21 mouse cellular contexts compared by ENCODE assay signal in the genomic region with DNA sequence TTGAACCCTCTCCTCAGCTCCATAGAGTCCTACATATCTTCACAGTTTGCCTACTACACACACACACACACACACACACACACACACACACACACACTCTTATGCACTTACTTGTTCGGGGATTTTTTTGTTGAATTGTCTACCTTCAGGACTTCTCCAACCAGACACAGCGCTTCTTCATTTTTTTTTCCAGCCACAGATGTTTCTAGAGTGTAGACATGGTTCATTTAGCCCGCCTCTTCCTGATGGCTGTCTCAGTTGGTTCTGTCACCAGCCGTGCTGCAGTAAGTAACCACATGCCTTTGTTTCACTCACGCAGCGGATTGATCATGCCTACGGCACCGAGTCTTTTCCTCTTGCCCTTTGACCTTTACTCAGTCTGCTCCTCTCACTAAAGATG.
DNase-seq lines count a peak whose midpoint lies in the region; ATAC-seq lines count a peak whose summit lies in the region.
"Had no signal": no experiment of that assay in that cellular context is flagged by ENCODE, and none has a peak within 500 bp of the region (broad histone marks: within the 10 kb centered on the region; RNA-seq: fewer than 3 reads in every experiment).

No protein-coding gene starts in this region.

- DNase-seq in CD4-positive, CD25-positive, alpha-beta regulatory T cell, adult 2 months (ENCODE audit: low read depth, low spot score) = peak; percentile 28
- DNase-seq in thymus, postnatal 36 days = peak; percentile 6 to 12
- no peak for DNase-seq in embryo, embryonic 10.5 days (ENCODE audit: low spot score)
- DNase-seq in frontal cortex, postnatal 36 days (ENCODE audit: low spot score in 2 of 2) = no peak
- no peak for DNase-seq in retina, postnatal 1 day
- DNase-seq: adrenal gland, postnatal 14 days; cerebellum, adult 18-20 months; cerebellum, postnatal 14 days; gastrocnemius, postnatal 36 days; heart, postnatal 14 days; kidney, adult 18-20 months; kidney, postnatal 4 days; layer of hippocampus, postnatal 36 days; liver; lung, adult 2 months; lung, postnatal 10 days; midbrain, embryonic 14.5 days had no signal

- peak; percentile 14 for ATAC-seq in activated CD4-positive, CD25-positive, alpha-beta regulatory T cell, adult 4 months
- ATAC-seq in megakaryocyte progenitor cell, adult 5-6 weeks (replicated peaks; ENCODE audit: poor library complexity) = 0 out of 2 replicates have a peak, but pooled peaks have one; percentile 9
- ATAC-seq: forebrain, embryonic 14.5 days; Patski had no signal

Comparison
In these comparisons a context has a peak if more than half of its experiments do, and no peak if none do; other contexts are left out.
1. DNase-seq: peak in CD4-positive, CD25-positive, alpha-beta regulatory T cell, adult 2 months (single experiment) and thymus, postnatal 36 days (2 of 2); none in embryo, embryonic 10.5 days (single experiment), frontal cortex, postnatal 36 days (0 of 2) and retina, postnatal 1 day (single experiment).